Mouse (Mus musculus): ENCODE data around the gene Xrcc6.

The Xrcc6 gene

GRCm38 (mm10) chr15:82081161-82081560, 93.5 kb downstream of the Xrcc6 start:
- peak; percentile 38 for DNase-seq (ENCODE audit: inconsistent ontology term)

GRCm38 (mm10) chr15:82085606-82086005, 98.0 kb downstream of the Xrcc6 start:
- no peak for DNase-seq (ENCODE audit: inconsistent ontology term)

DNA sequence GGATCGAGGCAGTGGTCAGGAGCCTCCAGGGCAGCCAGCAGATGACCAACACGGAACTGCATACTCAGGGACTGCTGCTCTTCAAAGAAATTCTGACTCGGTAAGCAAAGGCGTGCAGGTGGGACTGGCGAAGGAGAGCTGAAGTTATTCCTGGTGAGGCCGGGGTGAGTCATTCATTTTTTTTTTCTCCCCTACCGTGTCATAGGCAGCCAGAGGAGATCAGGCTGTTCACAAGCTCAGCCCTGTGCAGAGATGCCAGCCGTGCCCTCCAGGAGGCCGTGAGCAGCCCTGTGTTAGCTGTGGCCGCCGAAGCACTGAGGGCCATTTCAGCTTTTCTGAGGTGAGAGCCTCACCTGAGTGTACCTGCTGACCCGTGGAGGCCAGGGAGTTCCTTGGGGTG, 98.5 kb downstream of the Xrcc6 start:
- no peak for DNase-seq (ENCODE audit: inconsistent ontology term)

DNA sequence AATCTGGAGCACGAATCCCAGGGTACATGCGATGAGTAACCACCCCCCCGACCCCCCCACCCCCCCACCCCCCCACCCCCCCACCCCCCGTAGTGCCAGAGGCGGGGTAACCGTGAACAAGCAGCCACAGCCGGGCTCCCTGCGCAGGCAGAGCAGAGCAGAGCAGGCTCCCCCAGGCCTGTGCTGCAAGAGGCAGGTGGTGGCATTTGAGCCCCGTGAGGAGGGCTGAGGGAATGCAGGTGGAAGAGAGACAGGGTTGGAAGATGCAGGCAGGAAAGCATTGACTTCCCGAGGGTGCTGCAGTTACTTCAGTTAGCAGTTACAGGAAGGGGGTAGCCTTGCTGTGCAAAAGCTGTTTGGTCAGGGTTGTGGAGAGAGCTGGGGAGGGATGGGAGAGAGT, 99.6 kb downstream of the Xrcc6 start:
- no peak for DNase-seq (ENCODE audit: inconsistent ontology term)

Data from Muller cell, postnatal 12 days (primary cell).